Mouse (Mus musculus) embryo, embryonic 11.5 days (tissue): ENCODE data around the gene Vps13d.

Source experiments
- DNase-seq: peaks from one replicate; pipeline ENCODE4 v3.0.0-alpha.2; 2012; ENCODE audit warnings: low read depth, low spot score

Vps13d gene

GRCm38 (mm10) chr4:144980110-144980509, 214.7 kb downstream of the Vps13d start:
- no peak for DNase-seq

GRCm38 (mm10) chr4:144978039-144978438, 216.8 kb downstream of the Vps13d start:
- no peak for DNase-seq

- DNase-seq = no peak
Measured at GRCm38 (mm10) chr4:144977057-144977456, 217.7 kb downstream of the Vps13d start.

- no peak for DNase-seq
Measured at GRCm38 (mm10) chr4:144975505-144975904, 219.3 kb downstream of the Vps13d start.

- no peak for DNase-seq
Measured at GRCm38 (mm10) chr4:144974458-144974857, 220.3 kb downstream of the Vps13d start.

- no peak for DNase-seq
Measured at GRCm38 (mm10) chr4:144972948-144973720, 221.7 kb downstream of the Vps13d start.

GRCm38 (mm10) chr4:144971048-144971447, 223.8 kb downstream of the Vps13d start:
- DNase-seq = no peak

GRCm38 (mm10) chr4:144969030-144969429, 225.8 kb downstream of the Vps13d start:
- no peak for DNase-seq

GRCm38 (mm10) chr4:144968371-144968770, 226.4 kb downstream of the Vps13d start:
- DNase-seq = no peak

- DNase-seq = no peak
Measured at GRCm38 (mm10) chr4:144965255-144965654, 229.6 kb downstream of the Vps13d start.

GRCm38 (mm10) chr4:144961696-144962095, 233.1 kb downstream of the Vps13d start:
- no peak for DNase-seq

- DNase-seq = no peak
Measured at GRCm38 (mm10) chr4:144961232-144961631, 233.6 kb downstream of the Vps13d start.

GRCm38 (mm10) chr4:144960188-144960904, 234.5 kb downstream of the Vps13d start:
- DNase-seq = no peak

GRCm38 (mm10) chr4:144957721-144958120, 237.1 kb downstream of the Vps13d start:
- no peak for DNase-seq

- DNase-seq = no peak
Measured at GRCm38 (mm10) chr4:144957186-144957585, 237.6 kb downstream of the Vps13d start.

- no peak for DNase-seq
Measured at GRCm38 (mm10) chr4:144956293-144956692, 238.5 kb downstream of the Vps13d start.

- DNase-seq = no peak
Measured at GRCm38 (mm10) chr4:144955863-144956262, 238.9 kb downstream of the Vps13d start.

- DNase-seq = no peak
Measured at GRCm38 (mm10) chr4:144953421-144953820, 241.4 kb downstream of the Vps13d start.

GRCm38 (mm10) chr4:144951859-144952258, 242.9 kb downstream of the Vps13d start:
- no peak for DNase-seq

GRCm38 (mm10) chr4:144950883-144951282, 243.9 kb downstream of the Vps13d start:
- no peak for DNase-seq

GRCm38 (mm10) chr4:144950327-144950711, 244.5 kb downstream of the Vps13d start:
- DNase-seq = no peak

- DNase-seq = peak; percentile 72
Measured at GRCm38 (mm10) chr4:144949441-144950326, 245.1 kb downstream of the Vps13d start.
